7 mouse cellular contexts compared by ENCODE assay signal in genomic region chr12:4007181-4007580, GRCm38 (mm10). TPM values are rescaled to one million over a fixed set of nuclear protein-coding genes. Genes with fewer than 3 reads are reported as not detected.
DNase-seq lines count a peak whose midpoint lies in the region; ATAC-seq lines count a peak whose summit lies in the region.

No protein-coding gene starts in this region.

- DNase-seq in right cerebral cortex, postnatal 10 days (ENCODE audit: low spot score in 2 of 2): peak; percentile 65 to 67
- DNase-seq in right cerebral cortex, postnatal 36 days (ENCODE audit: low spot score in 2 of 2): no peak
- DNase-seq in cerebellum, adult 9-11 months: peak; percentile 86
- no peak for DNase-seq in frontal cortex, postnatal 25 days (ENCODE audit: low spot score in 2 of 2)

- no peaks in the 10 kb centered on the region for H3K9me3 ChIP-seq in heart, embryonic 11.5 days (replicated peaks; ENCODE audit: control insufficient read depth, low read length)
- H3K9me3 ChIP-seq in lung, embryonic 16.5 days (ENCODE audit: control insufficient read depth, low read length): no peaks in the 10 kb centered on the region

- H3K4me2 ChIP-seq in heart, embryonic 11.5 days: no peak overlapping the region
- H3K4me2 ChIP-seq in lung, embryonic 16.5 days (ENCODE audit: low read depth, low read length): no peak overlapping the region

- no peaks in the 10 kb centered on the region for H3K36me3 ChIP-seq in heart, embryonic 11.5 days (ENCODE audit: control insufficient read depth, insufficient read depth, low read length)
- H3K36me3 ChIP-seq in lung, embryonic 16.5 days (ENCODE audit: control insufficient read depth, insufficient read depth, low read length): no peaks in the 10 kb centered on the region

- no peak for ATAC-seq in heart, embryonic 11.5 days (replicated peaks; ENCODE audit: insufficient number of reproducible peaks, low FRiP score, low TSS enrichment)
- ATAC-seq in lung, embryonic 16.5 days (ENCODE audit: low read depth): peak; percentile 84
- no peak for ATAC-seq in erythroid progenitor cell, adult 5-6 weeks (replicated peaks; ENCODE audit: low FRiP score, poor library complexity, severe bottlenecking)

- peaks cover 22% of the 10 kb centered on the region for H3K4me1 ChIP-seq in heart, embryonic 11.5 days (ENCODE audit: control insufficient read depth, insufficient read depth, low read length)
- H3K4me1 ChIP-seq in lung, embryonic 16.5 days (replicated peaks; ENCODE audit: control insufficient read depth, insufficient read depth, low read length): peaks cover 14% of the 10 kb centered on the region

- H3K9ac ChIP-seq in heart, embryonic 11.5 days (ENCODE audit: low read depth, low read length): 0 out of 2 replicates have a peak overlapping the region, but pooled peaks have one; percentile 18
- H3K9ac ChIP-seq in lung, embryonic 16.5 days (ENCODE audit: low read length): no peak overlapping the region

- 0 out of 2 replicates have a peak overlapping the region, but pooled peaks have one; percentile 1 for H3K27ac ChIP-seq in heart, embryonic 11.5 days (ENCODE audit: low read depth, low read length)
- peak overlapping the region; percentile 56 for H3K27ac ChIP-seq in lung, embryonic 16.5 days (ENCODE audit: low read length)

- whole genome bisulfite sequencing in heart, embryonic 11.5 days (ENCODE audit: insufficient replicate concordance): 49% methylated on average over 4 of the region's 4 CpGs
- 39% methylated on average over 3 of the region's 4 CpGs for WGBS in lung, embryonic 16.5 days

- H3K27me3 ChIP-seq in heart, embryonic 11.5 days (ENCODE audit: control insufficient read depth, insufficient read depth, low read length): no peaks in the 10 kb centered on the region
- H3K27me3 ChIP-seq in lung, embryonic 16.5 days (ENCODE audit: control insufficient read depth, insufficient read depth, low read depth, low read length): no peaks in the 10 kb centered on the region

- no peak overlapping the region for H3K4me3 ChIP-seq in heart, embryonic 11.5 days (ENCODE audit: low read depth, low read length)
- no peak overlapping the region for H3K4me3 ChIP-seq in lung, embryonic 16.5 days (ENCODE audit: low read length)

RNA-seq across cellular contexts. Expression of gene Efr3b, which starts 31.5 kb away (rescaled TPM):
- 6.4 and 10.5 TPM in 2 replicates for polyA plus RNA-seq in heart, embryonic 11.5 days (2014; fragmentation: Nextera tagmentation; extraction: Ambion mirVana)
- 3.8 and 3.9 TPM in 2 replicates for polyA plus RNA-seq in lung, embryonic 16.5 days (2015; fragmentation: Nextera tagmentation; extraction: Ambion mirVana)
- total RNA-seq in erythroid progenitor cell, adult 5-6 weeks (2015; ENCODE audit: low replicate concordance): not detected in 2 replicates
- total RNA-seq in erythroid progenitor cell, adult 5-6 weeks (2017; ENCODE audit: low replicate concordance): not detected in 2 replicates

RNA-seq across cellular contexts. Expression of gene Pomc, which starts 52.4 kb away (rescaled TPM):
- 2.6 and 2.9 TPM in 2 replicates for polyA plus RNA-seq in heart, embryonic 11.5 days (2014; fragmentation: Nextera tagmentation; extraction: Ambion mirVana)
- 2.6 and 3.1 TPM in 2 replicates for polyA plus RNA-seq in lung, embryonic 16.5 days (2015; fragmentation: Nextera tagmentation; extraction: Ambion mirVana)
- 4.2 TPM in 1 of 2 replicates, not detected in the other for total RNA-seq in erythroid progenitor cell, adult 5-6 weeks (2015; ENCODE audit: low replicate concordance)
- total RNA-seq in erythroid progenitor cell, adult 5-6 weeks (2017; ENCODE audit: low replicate concordance): not detected in 2 replicates

Comparison
In these comparisons a context has a peak if more than half of its experiments do, and no peak if none do; other contexts are left out.
1. DNase-seq: peak in right cerebral cortex, postnatal 10 days (2 of 2) and cerebellum, adult 9-11 months (single experiment); none in right cerebral cortex, postnatal 36 days (0 of 2) and frontal cortex, postnatal 25 days (0 of 2).